Mouse (Mus musculus) T-helper 1 cell (primary cell): Measurements from ENCODE around the gene Tspan9.

Source experiments
- in situ Hi-C: fragments of 300-600 bp; cut with MboI, MseI; formaldehyde crosslinking; loops from one replicate; pipeline ENCODE4 v1.15.1; 2025; ENCODE audit warnings: high pct_unique_total_duplicates

The Tspan9 gene

DNA sequence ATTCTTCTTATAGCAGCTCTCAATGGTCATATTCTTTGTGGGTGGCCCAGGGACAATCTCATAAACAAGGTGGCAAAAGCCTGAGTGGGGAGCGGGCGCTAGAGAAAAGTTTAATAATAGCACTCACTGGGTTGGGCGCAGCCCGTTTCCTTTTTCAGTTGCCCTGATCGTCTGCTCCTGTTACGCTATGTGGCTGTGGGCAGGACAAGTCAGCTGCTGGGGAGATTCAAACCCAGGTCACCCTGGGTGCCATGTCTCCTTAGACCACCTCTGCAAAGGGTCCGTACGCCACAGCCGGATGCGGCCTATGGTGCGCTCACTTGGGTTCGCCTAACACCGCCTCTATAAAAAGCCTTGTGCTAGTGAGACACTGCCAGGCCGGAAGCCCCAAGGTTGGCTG is 156.0 kb downstream of the Tspan9 start:
- in situ Hi-C loops: no loop called here

- in situ Hi-C loops: no loop called here
Measured at GRCm38 (mm10) chr6:127986357-127986756, 157.0 kb downstream of the Tspan9 start.

DNA sequence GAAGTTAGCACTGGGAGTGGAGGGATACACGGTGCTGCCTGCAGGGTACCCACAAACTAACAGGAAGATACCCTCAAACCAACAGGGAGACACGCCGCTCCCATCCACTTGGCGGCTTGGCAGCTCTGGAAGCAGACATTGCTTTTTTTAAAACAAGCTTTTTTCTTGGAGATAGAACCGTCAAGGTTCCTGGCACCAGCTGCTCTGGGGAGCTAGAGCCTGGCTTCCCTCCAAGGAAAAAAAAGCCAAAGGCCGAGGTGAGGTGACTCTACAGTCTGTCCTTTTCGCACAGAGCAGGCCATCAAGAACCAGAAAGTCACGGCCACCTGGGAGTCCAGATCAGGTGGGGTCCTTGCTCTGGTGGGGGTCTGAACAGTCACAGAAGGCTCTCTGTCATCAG is 162.2 kb downstream of the Tspan9 start:
- in situ Hi-C loops: no loop called here

DNA sequence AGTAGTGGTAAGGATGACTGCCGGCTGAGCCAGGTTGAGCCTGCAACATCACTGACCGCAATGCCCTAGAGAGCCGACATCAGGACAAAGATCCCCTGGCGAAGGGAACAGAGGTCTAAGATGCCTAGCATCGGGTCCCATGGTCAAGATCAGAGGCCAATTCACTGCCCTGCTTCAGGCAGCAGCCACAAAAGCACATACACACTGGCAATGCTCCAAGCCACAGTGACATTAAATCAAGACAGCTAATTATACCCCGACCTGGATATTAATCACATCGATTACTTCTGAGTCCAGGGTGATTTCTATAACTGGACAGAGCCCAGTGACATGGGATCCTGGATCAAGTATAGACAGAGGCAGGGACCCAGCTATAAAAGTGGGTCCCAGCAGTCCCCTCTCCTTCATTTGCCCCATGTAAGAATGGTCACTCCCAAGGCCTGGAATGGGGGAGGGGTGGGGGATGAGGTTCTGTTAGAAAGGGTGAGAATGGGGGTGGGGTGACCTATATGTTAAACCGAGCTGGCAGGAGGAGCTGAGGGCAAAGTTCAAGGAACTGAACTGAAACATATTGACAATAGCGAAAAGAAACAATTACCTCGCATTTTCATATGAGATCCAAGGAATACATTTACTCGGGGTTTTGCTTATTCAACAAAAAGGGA is 162.9 kb downstream of the Tspan9 start:
- in situ Hi-C loops: no loop called here

DNA sequence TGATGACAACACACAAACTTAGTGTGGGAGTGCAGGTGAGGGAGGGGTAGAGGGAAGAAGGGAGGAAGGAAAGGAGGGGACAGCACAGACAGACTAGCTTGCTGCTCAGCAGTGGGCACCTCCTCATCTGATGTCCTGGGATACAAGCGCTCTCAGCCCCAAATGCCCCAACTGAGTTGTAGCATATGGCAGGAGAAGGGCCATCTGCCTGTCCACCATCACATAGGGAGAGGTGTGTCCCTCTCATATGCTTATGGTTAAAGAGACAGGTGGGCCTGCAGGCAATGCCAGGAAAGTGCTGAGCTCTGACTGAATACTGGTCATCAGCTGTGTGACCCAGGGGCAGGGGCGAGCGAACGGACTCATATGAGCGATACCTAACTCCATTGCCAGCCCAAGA is 163.6 kb downstream of the Tspan9 start:
- in situ Hi-C loops: no loop called here

GRCm38 (mm10) chr6:127978941-127979340 is 164.5 kb downstream of the Tspan9 start:
- in situ Hi-C loops: no loop called here

DNA sequence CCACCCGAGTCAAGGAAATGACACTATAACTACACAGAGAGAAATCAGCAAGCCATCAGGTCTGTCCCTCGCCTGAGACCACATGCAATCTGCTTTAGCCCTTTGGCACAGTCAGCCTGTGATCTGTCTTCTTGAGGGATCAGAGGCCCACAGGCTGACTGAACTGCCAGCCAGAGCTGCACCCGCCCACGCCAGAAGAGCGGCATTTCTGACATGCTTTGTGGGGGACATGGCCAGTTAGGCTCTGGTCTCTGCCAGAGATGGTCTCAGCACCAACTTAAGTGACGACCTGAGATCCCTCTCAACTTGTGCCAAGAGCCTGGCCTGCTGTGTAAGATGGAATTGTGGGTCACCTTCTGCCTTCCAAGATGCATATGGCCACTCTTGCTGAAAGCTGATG is 166.7 kb downstream of the Tspan9 start:
- in situ Hi-C loops: no loop called here

DNA sequence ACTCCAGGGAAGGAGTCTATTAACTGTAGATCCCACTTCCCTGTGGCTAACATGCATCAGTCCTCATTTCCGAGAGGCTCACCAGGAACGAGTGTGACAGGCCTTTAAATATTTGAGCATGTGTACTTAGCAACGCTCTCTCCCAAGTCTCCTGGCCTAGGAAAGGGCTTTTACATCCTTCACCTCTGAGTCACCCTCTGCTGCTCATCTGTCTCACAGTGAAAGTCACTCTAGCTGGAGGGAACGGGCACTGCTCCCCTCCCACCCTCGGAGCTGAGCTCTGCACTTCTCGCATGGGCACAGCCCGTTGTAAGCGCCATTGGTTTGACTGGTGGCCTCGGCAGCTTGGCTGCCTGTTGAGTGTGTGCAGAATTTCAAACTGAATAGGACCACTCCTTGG is 169.4 kb downstream of the Tspan9 start:
- in situ Hi-C loops: loop anchor here (5.0 kb wide), 1 partner anchor 118 kb away; no protein-coding TSS in a partner anchor

DNA sequence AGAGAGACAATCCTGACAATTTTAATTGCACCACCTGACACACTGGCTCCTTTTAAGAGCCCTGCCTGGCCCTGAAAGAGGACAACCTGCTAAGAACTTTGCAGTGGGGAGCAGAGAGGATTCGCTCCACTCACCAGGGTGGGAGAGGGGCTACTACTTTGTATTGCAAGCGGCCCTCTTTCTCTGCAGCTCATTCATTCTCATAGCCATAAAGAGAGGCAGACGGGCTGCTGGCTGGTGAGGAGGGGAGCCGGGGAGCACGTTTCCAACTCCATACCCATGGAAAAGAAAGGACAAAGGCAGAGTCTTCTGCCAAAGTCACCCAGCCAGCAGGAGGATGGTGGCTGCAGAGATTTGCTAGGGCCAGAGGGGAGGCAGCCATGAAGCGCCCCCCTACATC is 169.8 kb downstream of the Tspan9 start:
- in situ Hi-C loops: loop anchor here (5.0 kb wide), 1 partner anchor 119 kb away; no protein-coding TSS in a partner anchor

DNA sequence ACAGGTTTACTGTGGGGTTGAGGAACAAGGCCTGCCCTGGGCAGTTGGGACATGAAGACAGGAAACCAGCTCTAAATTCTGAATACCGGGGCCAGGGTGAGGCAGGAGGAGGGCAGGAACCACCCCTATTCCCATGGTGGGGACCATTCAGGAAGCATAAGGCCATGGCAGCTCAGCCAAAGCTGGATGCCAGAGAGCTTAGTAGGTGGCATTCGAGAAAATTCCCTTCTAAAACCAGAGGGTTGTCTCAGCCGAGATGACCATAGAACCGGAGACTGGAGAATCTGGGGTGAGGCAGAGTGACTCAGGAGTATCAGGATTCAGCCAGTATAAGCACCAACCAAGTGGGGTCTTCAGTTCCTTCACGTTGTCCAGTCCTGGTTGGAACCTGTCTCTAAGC is 171.5 kb downstream of the Tspan9 start:
- in situ Hi-C loops: loop anchor here (5.0 kb wide), 1 partner anchor 120 kb away; no protein-coding TSS in a partner anchor

GRCm38 (mm10) chr6:127970848-127971247 is 172.5 kb downstream of the Tspan9 start:
- in situ Hi-C loops: loop anchor here (5.0 kb wide), 1 partner anchor 121 kb away; no protein-coding TSS in a partner anchor

- in situ Hi-C loops: loop anchor here (5.0 kb wide), 1 partner anchor 122 kb away; no protein-coding TSS in a partner anchor
Measured at GRCm38 (mm10) chr6:127970120-127970519, 173.3 kb downstream of the Tspan9 start.

GRCm38 (mm10) chr6:127969709-127970108 is 173.7 kb downstream of the Tspan9 start:
- in situ Hi-C loops: loop anchor here (5.0 kb wide), 1 partner anchor 123 kb away; no protein-coding TSS in a partner anchor

DNA sequence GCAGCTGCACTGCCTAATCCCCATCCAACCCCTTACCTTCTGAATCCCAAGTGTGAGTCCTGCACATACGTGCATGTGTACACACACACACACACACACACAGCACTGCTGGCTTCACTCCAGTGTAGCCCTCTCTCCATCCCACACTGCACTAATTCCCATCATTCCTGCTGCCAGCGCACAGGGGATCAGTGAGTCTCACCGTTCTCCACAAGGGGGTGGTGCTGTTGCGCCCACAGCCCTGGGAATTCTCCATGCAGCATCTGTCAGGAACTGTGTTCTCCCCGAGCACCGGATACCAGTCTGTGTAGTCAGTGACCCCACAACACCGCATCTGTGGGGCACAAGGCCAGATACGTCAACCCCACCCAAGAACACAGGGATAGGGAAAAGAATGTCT is 177.9 kb downstream of the Tspan9 start:
- in situ Hi-C loops: no loop called here

DNA sequence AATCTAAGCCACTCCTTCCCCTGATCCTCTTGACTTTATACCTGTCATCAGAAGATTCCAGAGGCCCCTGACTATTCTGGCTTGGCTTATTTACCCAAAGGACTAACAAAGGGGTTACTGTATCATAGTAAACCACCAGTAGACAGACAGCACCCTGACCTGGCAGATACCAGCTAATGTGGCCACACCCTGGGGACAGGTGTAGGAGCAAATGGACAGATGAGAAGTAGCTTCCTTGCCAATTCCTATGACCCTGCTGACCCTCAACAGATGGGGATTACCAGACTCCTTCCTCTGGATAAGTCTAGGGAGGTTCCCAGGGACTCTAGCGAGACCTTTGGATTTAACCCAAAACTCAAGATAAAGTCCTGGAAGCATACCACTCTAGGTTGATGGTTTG is 183.2 kb downstream of the Tspan9 start:
- in situ Hi-C loops: no loop called here

DNA sequence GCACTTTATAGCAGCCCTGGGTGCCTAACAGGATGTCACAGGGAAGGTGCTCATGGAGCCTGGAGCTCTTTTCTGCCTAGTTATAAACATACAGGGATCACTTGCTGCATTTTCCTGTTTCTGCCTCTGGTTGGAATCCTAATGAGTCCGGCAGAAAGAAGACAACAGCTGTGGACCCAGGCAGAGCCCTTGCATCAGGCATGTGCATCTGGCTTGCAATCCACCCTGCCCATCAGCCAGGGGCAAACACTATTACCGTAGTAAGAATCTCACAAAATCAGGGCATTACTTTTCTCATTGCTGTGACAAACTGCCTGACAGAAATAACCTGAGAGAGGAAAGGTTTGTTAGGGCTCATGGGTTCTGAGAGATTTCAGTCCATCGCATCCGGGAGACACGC is 187.2 kb downstream of the Tspan9 start:
- in situ Hi-C loops: no loop called here

- in situ Hi-C loops: no loop called here
Measured at GRCm38 (mm10) chr6:127953071-127953470, 190.3 kb downstream of the Tspan9 start.

- in situ Hi-C loops: loop anchor here (10.0 kb wide), 1 partner anchor 425 kb away; no protein-coding TSS in a partner anchor
Measured at GRCm38 (mm10) chr6:127949885-127950284, 193.5 kb downstream of the Tspan9 start.

- in situ Hi-C loops: loop anchor here (10.0 kb wide), 1 partner anchor 424 kb away; no protein-coding TSS in a partner anchor
Measured at GRCm38 (mm10) chr6:127948656-127949055, 194.7 kb downstream of the Tspan9 start.

DNA sequence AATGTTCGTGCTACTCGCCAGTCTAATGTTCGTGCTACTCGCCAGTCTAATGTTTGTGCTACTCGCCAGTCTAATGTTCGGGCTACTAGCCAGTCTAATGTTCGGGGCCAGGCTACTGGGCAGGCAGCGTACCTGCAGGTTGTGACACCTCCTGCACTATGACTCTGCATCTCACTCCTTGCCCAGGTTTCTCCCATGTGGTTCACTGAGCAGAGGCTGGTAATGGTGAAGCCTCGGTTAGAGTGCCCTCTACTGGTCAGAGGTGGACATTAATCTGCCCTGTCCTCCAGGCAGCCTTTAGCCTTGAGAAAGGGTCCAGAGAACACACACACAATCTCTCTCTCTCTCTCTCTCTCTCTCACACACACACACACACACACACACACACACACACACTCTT is 197.7 kb downstream of the Tspan9 start:
- in situ Hi-C loops: loop anchor here (10.0 kb wide), 1 partner anchor 421 kb away; no protein-coding TSS in a partner anchor

DNA sequence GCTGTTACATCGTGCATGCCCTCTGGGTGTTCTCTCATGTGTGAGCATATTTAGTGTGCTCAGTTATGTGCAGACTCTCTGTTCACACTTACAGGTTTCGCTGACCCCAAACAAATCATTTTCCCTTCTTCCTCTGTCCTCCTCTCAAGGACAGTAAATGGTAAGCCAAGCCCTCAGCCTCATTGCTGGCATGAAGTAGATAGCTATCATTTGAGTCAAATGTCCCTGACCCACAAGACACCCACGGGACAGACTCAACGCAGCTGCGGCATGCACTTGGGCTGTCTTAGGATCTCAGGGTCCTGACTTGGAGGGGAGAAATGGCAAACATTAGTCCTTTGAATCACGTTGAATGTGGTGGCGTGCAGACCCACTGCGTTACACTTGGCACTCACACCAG is 201.0 kb downstream of the Tspan9 start:
- in situ Hi-C loops: loop anchor here (10.0 kb wide), 1 partner anchor 418 kb away; no protein-coding TSS in a partner anchor

DNA sequence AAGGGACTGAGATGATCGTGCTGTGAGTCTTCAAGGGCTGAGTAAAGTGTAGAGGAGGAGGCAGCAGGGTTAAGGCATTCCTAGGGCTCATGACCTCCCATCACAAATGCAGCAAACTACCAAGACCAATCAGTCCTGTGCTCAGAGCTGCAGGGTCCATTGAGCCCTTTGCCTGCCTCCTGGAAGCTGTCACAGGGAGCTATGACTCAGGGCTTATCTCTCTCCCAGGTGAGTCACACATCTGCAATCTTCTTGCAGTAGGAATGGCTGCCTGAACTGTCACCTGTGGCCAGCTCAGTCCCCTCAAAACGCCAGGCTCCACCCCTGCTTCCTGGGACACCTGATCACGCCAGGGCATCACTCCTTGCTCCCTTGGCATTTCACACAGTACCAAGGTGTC is 208.3 kb downstream of the Tspan9 start:
- in situ Hi-C loops: no loop called here

DNA sequence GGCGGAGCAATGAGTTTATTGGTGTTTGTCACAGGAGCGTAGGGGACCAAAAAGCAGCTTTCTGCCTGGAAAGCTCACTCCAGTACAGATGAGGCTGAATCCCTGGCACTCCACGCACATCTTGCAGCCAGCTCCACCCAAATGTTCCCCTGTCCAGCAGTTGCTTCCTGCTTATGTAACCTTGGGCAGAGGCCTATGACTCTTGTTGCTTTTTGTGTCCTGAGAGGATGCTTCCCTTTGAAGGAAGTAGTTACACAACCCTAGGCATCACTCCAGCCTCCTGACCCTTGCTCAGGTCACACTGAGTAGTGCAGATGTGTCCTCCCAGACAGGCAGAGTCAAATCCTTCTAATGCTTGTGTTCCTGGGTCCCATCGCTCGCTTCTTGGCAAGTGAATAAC is 209.6 kb downstream of the Tspan9 start:
- in situ Hi-C loops: no loop called here
